ENCODE assay signal across 8 mouse cellular contexts in the genomic region with DNA sequence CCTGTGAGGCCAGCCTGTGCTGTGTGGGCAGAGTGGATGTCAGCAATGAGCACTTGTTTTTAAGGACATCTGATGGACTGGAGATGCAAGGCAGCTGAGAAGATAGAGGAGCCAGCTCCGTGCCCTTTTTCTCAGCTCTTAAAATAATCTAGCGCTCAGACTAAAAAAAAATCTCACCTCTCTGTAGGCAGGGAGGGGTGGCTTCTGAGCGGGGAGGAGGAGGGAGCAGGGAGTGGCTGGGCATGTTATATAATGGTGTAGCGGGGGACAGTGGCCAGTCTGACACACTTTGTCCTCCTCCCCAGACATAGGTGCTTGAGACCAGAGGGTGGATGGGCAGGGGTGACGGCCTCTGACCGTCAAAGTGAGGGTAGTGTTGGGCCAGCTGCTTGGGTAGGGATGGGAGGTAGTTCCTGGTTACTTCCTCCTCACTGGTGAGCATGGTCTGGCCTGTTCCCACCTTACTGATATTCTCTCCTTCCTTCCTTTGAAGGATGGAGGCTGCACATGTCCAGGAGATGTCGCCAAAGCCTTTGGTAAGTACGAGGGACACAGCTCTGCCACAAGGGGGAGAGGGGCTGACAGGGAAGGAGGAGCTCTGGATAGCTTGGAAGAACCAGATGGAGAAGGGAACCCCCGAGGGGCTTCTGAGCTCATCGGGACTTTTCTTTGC. TPM values are rescaled to one million over a fixed set of nuclear protein-coding genes. Genes with fewer than 3 reads are reported as not detected.
DNase-seq lines count a peak whose midpoint lies in the region; ATAC-seq lines count a peak whose summit lies in the region.

No protein-coding gene starts in this region.

- peak; percentile 93 for ATAC-seq in forebrain, embryonic 16.5 days
- ATAC-seq in liver, embryonic 13.5 days (ENCODE audit: low read depth): peak; percentile 59
- ATAC-seq in neural tube, embryonic 14.5 days (ENCODE audit: low read depth): peak; percentile 96

- peak overlapping the region; percentile 36 for H3K4me3 ChIP-seq in forebrain, embryonic 16.5 days (replicated peaks; ENCODE audit: low read length)
- H3K4me3 ChIP-seq in liver, embryonic 13.5 days (replicated peaks): peak overlapping the region; percentile 4; the same call in 1 of the 2 replicates
- peak overlapping the region; percentile 34 for H3K4me3 ChIP-seq in neural tube, embryonic 14.5 days (ENCODE audit: low read depth, low read length)

- H3K27ac ChIP-seq in forebrain, embryonic 16.5 days (ENCODE audit: low read length): peak overlapping the region; percentile 69
- H3K27ac ChIP-seq in liver, embryonic 13.5 days: peak overlapping the region; percentile 78
- peak overlapping the region; percentile 80 for H3K27ac ChIP-seq in neural tube, embryonic 14.5 days (ENCODE audit: low read depth, low read length)

- intact Hi-C loops in heart, postnatal 10 days (cut with DNase I): loop anchor here (1.0 to 10.0 kb wide), 4 partner anchors 33 to 719 kb away; no protein-coding TSS in a partner anchor

- peak overlapping the region; percentile 57 for H3K4me2 ChIP-seq in forebrain, embryonic 16.5 days (ENCODE audit: low read length)
- H3K4me2 ChIP-seq in liver, embryonic 13.5 days: peak overlapping the region; percentile 30
- H3K4me2 ChIP-seq in neural tube, embryonic 14.5 days (ENCODE audit: low read depth, low read length): peak overlapping the region; percentile 60

- H3K27me3 ChIP-seq in forebrain, embryonic 16.5 days (replicated peaks; ENCODE audit: control insufficient read depth, insufficient read depth, low read length): no peaks in the 10 kb centered on the region
- no peaks in the 10 kb centered on the region for H3K27me3 ChIP-seq in liver, embryonic 13.5 days
- no peaks in the 10 kb centered on the region for H3K27me3 ChIP-seq in neural tube, embryonic 14.5 days (ENCODE audit: control insufficient read depth, insufficient read depth, low read length)

- 23% methylated on average over 10 of the region's 10 CpGs for WGBS in forebrain, embryonic 16.5 days
- 34% methylated on average over 10 of the region's 10 CpGs for WGBS in liver, embryonic 13.5 days (ENCODE audit: insufficient replicate concordance)
- WGBS in neural tube, embryonic 14.5 days: 27% methylated on average over 10 of the region's 10 CpGs

- DNase-seq in MN1 (ENCODE audit: low spot score): peak; percentile 26
- DNase-seq in cerebellum, adult 11 months: peak; percentile 83
- DNase-seq in heart, postnatal 10 days: peak; percentile 81 to 84
- peak; percentile 64 to 72 for DNase-seq in kidney, postnatal 25 days
- no peak for DNase-seq in liver, embryonic 13.5 days
- no peak for DNase-seq in B cell, adult 2 months

- no peaks in the 10 kb centered on the region for H3K36me3 ChIP-seq in forebrain, embryonic 16.5 days (ENCODE audit: control insufficient read depth, insufficient read depth)
- peaks cover 98% of the 10 kb centered on the region for H3K36me3 ChIP-seq in liver, embryonic 13.5 days
- H3K36me3 ChIP-seq in neural tube, embryonic 14.5 days (ENCODE audit: control insufficient read depth, insufficient read depth, low read length): no peaks in the 10 kb centered on the region

- no peaks in the 10 kb centered on the region for H3K9me3 ChIP-seq in forebrain, embryonic 16.5 days (ENCODE audit: control insufficient read depth, low read length)
- H3K9me3 ChIP-seq in liver, embryonic 13.5 days (replicated peaks): no peaks in the 10 kb centered on the region
- H3K9me3 ChIP-seq in neural tube, embryonic 14.5 days (ENCODE audit: control insufficient read depth, low read length): no peaks in the 10 kb centered on the region

- H3K9ac ChIP-seq in forebrain, embryonic 16.5 days (replicated peaks; ENCODE audit: low read depth, low read length): peak overlapping the region; percentile 50
- H3K9ac ChIP-seq in liver, embryonic 13.5 days: peak overlapping the region; percentile 27
- peak overlapping the region; percentile 33; the same call in 1 of the 2 replicates for H3K9ac ChIP-seq in neural tube, embryonic 14.5 days (replicated peaks; ENCODE audit: low read depth, low read length)

- peaks cover 3% of the 10 kb centered on the region; the same call in 1 of the 2 replicates for H3K4me1 ChIP-seq in forebrain, embryonic 16.5 days (replicated peaks; ENCODE audit: control insufficient read depth, insufficient read depth, low read length)
- H3K4me1 ChIP-seq in liver, embryonic 13.5 days (replicated peaks): peaks cover 82% of the 10 kb centered on the region
- H3K4me1 ChIP-seq in neural tube, embryonic 14.5 days (ENCODE audit: control insufficient read depth, insufficient read depth, low read length): peaks cover 2% of the 10 kb centered on the region; the same call in 1 of the 2 replicates

RNA-seq across cellular contexts. Expression of a gene that starts 31.4 kb away (rescaled TPM):
- polyA plus RNA-seq in forebrain, embryonic 16.5 days (2015; fragmentation: Nextera tagmentation; extraction: Ambion mirVana): 20.3 and 25.9 TPM in 2 replicates
- total RNA-seq in heart, postnatal 10 days (2021): 100 to 1,000 TPM; 221 to 255 TPM
- polyA plus RNA-seq in liver, embryonic 13.5 days (2015; fragmentation: Nextera tagmentation; extraction: Ambion mirVana): 352 and 354 TPM in 2 replicates
- 46.5 and 46.9 TPM in 2 replicates for polyA plus RNA-seq in neural tube, embryonic 14.5 days (2014; fragmentation: Nextera tagmentation; extraction: Ambion mirVana)

Comparison
In these comparisons a context has a peak if more than half of its experiments do, and no peak if none do; other contexts are left out.
1. DNase-seq: peak in MN1 (single experiment), cerebellum, adult 11 months (single experiment), heart, postnatal 10 days (2 of 2) and kidney, postnatal 25 days (2 of 2); none in liver, embryonic 13.5 days (single experiment) and B cell, adult 2 months (0 of 2).
2. Peak in every context shown above with its lines, with median percentiles within 50 percentile points of each other: ATAC-seq, H3K27ac ChIP-seq, H3K4me2 ChIP-seq, H3K4me3 ChIP-seq and H3K9ac ChIP-seq.